Mouse (Mus musculus) limb, embryonic 10.5 days (tissue): ENCODE data around the gene Armcx4. TPM values are rescaled to one million over a fixed set of nuclear protein-coding genes. Genes with fewer than 3 reads are reported as not detected.

ENCODE experiments used
- DNase-seq: peaks from one replicate; pipeline ENCODE4 v3.0.0-alpha.2; 2017; ENCODE audit warnings: low spot score
- H3K27ac ChIP-seq: fragments of 300-500 bp; sonication (generic); 2 replicates; pipeline ENCODE4 v1.5.1; 2016; ENCODE audit warnings: mild to moderate bottlenecking
- H3K27me3 ChIP-seq: fragments of 300-500 bp; sonication (generic); 2 replicates; pipeline ENCODE4 v1.6.1; 2016; ENCODE audit warnings: low read depth, mild to moderate bottlenecking; ENCODE audit not compliant: poor library complexity, severe bottlenecking
- H3K36me3 ChIP-seq: fragments of 300-500 bp; sonication (generic); 2 replicates; pipeline ENCODE4 v1.6.1; 2016; ENCODE audit warnings: mild to moderate bottlenecking, moderate library complexity
- H3K4me1 ChIP-seq: fragments of 300-500 bp; sonication (generic); 2 replicates; pipeline ENCODE4 v1.6.1; 2016
- H3K4me3 ChIP-seq: fragments of 300-500 bp; sonication (generic); 2 replicates; pipeline ENCODE4 v1.5.1; 2016; ENCODE audit warnings: mild to moderate bottlenecking, moderate library complexity
- H3K9me3 ChIP-seq: fragments of 300-500 bp; sonication (generic); replicated peaks from 2 replicates; pipeline ENCODE4 v1.6.1; 2016; ENCODE audit warnings: mild to moderate bottlenecking
- WGBS: fragments of 180-500 bp; shearing (Covaris S2); methylation state at CpG from one replicate; pipeline ENCODE4 v1.1.7; 2016; 5-methylcytosine and 5-hydroxymethylcytosine counted together
- polyA plus RNA-seq: library from polyadenylated mRNA; unstranded; fragments of >200 nt; fragmentation: Nextera tagmentation; extraction: Ambion mirVana; gene quantifications from 2 replicates; pipeline ENCODE4 v1.2.1, GENCODE M21; 2016

Gene Armcx4
- polyA plus RNA-seq: 5.5 and 6.3 TPM in 2 replicates

DNA sequence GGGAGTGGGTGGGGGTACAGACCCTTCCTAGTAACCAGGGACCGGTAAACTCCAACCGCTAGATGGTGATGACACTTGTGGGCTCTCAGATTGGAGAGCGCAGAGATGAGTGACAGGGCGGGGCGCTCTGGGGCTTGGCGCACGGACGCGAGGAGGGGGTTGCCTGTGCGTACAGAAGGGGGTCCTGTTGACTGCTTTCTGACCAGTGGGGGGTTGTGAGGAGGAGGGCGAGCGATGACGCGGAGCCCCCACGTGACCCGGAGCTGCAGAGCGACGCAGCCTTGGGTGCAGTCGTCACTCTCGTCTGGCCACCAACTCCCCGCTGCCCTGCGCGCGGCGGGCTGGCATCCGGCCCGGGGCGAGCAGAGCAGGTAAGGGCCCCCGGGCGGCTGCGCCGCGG lies at the start of gene Armcx4:
Armcx4 (plus strand) TSS at position 253 of the 400 bp plus-strand sequence.
- WGBS: 9% methylated on average over 19 of the region's 33 CpGs
- peak within 1 kb of the TSS; percentile 64 for H3K4me3 ChIP-seq
- peaks cover 69% of the 10 kb centered on the region for H3K27me3 ChIP-seq

DNA sequence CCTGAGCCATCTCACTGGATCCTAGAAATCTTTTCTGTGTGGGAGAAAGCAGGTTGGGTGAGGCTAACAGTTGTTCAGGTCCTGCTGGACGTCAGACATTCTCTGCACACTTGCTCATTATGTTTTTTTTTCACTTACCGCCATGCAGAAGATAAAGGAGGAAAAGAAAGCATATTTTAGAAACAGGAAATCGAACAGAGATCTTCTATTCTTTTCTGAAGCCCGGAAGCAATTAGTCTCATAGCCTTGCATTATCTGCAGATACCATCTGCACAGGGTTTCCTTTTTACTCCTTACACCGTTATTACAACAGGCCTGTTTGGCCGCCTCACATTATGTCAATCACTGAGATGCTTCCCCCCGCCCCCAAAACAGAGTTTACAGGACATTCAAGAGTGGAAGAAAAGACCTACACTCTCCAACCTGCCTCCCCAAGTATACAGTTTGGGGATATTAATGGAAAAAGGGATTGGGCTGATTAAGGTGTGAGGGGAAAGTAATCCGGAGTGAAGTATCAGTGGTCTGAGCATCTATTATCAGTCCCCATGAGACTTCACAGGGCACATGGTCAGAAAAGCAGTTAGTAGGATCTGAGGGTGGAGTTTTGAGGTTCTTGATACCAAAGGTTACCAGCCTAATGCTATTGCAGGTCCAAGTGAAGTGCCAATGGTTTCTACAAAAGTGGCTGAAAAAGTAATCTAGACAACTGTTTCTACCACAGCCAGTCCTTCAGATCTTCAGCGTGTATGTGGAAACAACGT lies 45.1 kb upstream of the Armcx4 start:
- no peaks in the 10 kb centered on the region for H3K4me1 ChIP-seq
- no peak overlapping the region for H3K4me3 ChIP-seq
- H3K27ac ChIP-seq: no peak overlapping the region
- 77% methylated on average over 10 of the region's 10 CpGs for WGBS
- no peak for DNase-seq
- peaks cover 57% of the 10 kb centered on the region; the same call in 1 of the 2 replicates for H3K27me3 ChIP-seq
- no peaks in the 10 kb centered on the region for H3K36me3 ChIP-seq
- no peaks in the 10 kb centered on the region for H3K9me3 ChIP-seq

More for the DNA sequence above, at the start of gene Armcx4:
- Histone ChIP-seq H3K4me1 (peaks cover 11% of the 10 kb centered on the region; the same call in 1 of the 2 replicates), H3K36me3 (peaks cover 35% of the 10 kb centered on the region), H3K9me3 (no peaks in the 10 kb centered on the region), H3K27ac (peak within 1 kb of the TSS; percentile 94)
- DNase-seq: peak; percentile 83

DNA sequence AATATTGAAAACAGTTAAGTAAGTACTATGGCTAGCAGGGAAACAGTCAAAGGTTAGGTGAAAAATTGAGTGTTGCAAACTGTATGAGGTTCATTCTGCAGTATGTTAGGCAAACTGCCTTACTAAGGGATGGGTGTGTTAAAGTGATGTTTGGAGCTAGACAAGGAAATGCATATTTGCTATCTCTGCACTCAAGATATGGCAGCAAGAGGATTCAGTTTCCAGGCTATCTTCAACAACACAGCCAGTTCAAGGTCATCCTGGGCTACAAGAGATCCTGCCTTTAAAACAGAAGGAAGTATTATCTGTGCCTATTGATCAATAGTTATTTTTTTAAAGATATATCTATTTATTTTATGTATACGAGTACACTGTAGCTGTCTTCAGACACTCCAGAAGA lies 40.0 kb upstream of the Armcx4 start:
- H3K27ac ChIP-seq: no peak overlapping the region
- 96% methylated on average over 1 of the region's 1 CpGs for WGBS

DNA sequence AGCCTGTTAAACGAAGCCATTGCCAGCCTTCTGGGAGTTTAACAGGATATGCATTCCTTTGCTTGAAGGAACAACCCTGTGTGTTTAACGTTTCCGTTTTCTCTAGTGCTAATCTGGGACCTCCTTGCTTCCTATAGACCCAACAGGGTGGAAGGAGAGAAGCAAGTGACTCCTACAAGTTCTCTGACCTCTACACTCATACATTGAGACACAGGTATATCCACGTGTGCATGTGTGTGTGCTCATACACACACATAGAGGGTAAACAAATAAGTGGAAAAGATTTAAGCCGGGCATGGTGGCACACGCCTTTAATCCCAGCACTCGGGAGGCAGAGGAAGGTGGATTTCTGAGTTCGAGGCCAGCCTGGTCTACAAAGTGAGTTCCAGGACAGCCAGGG lies 38.9 kb upstream of the Armcx4 start:
- Histone ChIP-seq H3K9me3 (no peaks in the 10 kb centered on the region), H3K27ac (no peak overlapping the region), H3K4me3 (no peak overlapping the region), H3K4me1 (no peaks in the 10 kb centered on the region), H3K27me3 (peaks cover 24% of the 10 kb centered on the region; the same call in 1 of the 2 replicates), H3K36me3 (no peaks in the 10 kb centered on the region)
- DNase-seq: no peak
- 72% methylated on average over 8 of the region's 8 CpGs for WGBS

More for the DNA sequence above, 40.0 kb upstream of the Armcx4 start:
- Histone ChIP-seq H3K36me3 (no peaks in the 10 kb centered on the region), H3K4me1 (no peaks in the 10 kb centered on the region), H3K9me3 (no peaks in the 10 kb centered on the region), H3K27me3 (peaks cover 22% of the 10 kb centered on the region; the same call in 1 of the 2 replicates), H3K4me3 (no peak overlapping the region)
- DNase-seq: no peak

DNA sequence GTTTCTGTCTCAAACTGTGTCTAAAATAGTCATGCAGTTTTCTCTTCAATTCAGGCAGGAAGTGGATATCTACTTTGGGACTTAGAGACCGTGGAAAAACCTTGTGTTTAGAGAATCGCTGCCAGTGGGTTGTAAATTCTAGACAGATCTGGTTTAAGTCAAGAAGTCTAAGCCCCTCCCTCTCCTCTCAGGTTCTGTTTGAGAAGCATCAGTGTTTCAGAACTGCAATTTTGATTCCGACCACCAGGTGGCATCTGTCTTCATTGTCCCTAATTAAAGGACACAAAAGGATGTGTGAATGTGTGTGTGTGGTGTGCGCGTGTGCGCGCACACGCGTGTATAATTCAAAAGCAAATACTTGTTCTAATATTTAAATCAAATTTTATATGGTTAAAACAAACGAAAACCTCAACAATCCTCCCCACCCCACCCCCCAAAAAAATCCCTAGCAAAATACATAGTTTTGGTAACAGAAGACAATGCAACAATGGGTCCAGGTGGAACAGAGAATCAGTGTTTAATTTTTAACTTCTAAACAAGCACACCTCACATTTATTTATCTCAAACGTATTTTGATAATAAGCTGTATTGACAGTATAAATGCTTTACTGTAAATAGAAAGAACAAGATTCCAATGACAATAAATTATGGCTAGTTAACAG lies 38.2 kb upstream of the Armcx4 start:
- H3K4me3 ChIP-seq: no peak overlapping the region

DNA sequence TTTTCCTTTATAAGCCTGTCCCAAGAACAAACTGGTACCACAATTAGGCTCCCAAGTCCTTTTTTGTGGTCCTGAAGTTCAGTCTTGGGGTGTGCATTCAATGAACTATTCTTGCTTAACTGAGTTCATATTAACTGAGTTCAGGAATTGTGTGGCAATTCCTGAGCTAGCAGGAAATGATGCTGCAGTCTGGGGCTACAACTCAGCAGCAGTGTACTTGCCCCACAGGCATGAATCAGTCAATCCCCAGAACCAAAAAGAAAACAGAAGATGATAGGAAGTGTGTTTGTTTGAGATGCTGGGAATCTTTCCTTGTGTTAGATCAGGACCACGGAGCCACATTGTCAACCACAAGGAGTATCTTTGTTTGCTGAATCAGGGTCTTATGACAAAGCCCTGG lies 34.3 kb upstream of the Armcx4 start:
- Histone ChIP-seq H3K27me3 (peaks cover 16% of the 10 kb centered on the region; the same call in 1 of the 2 replicates), H3K4me3 (no peak overlapping the region), H3K27ac (no peak overlapping the region), H3K36me3 (no peaks in the 10 kb centered on the region), H3K9me3 (no peaks in the 10 kb centered on the region), H3K4me1 (no peaks in the 10 kb centered on the region)
- WGBS: 70% methylated on average over 1 of the region's 1 CpGs
- DNase-seq: no peak

More for the DNA sequence above, 38.2 kb upstream of the Armcx4 start:
- no peaks in the 10 kb centered on the region for H3K36me3 ChIP-seq
- no peaks in the 10 kb centered on the region for H3K4me1 ChIP-seq
- WGBS: 16% methylated on average over 11 of the region's 11 CpGs
- no peaks in the 10 kb centered on the region for H3K9me3 ChIP-seq
- no peak overlapping the region for H3K27ac ChIP-seq
- DNase-seq: peak; percentile 70
- peaks cover 20% of the 10 kb centered on the region; the same call in 1 of the 2 replicates for H3K27me3 ChIP-seq

DNA sequence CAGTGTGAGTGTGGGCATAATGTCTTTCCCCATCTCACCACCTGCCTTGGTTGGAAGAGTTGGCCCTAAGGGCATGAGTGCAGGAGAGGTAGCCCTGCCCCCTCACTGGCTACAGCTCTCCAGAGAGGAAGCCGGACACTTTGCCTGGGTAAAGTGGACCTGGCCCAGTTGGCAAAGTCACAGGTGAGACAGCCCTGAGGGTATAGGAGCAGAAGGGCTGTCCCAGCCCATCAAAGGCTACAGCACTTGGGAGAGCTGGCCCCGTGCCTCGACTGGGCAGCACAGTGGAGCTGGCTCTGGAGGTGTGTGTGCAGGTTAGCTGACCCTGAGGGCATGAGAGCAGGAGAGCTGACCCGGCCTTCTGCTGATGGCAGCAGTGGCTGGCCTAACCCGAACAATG lies 24.7 kb upstream of the Armcx4 start:
- Histone ChIP-seq H3K4me3 (no peak overlapping the region), H3K9me3 (no peaks in the 10 kb centered on the region), H3K4me1 (0 out of 2 replicates have a peak, but pooled peaks cover 2% of the 10 kb centered on the region), H3K27me3 (peaks cover 52% of the 10 kb centered on the region), H3K27ac (no peak overlapping the region), H3K36me3 (no peaks in the 10 kb centered on the region)
- 85% methylated on average over 5 of the region's 5 CpGs for WGBS
- DNase-seq: no peak

DNA sequence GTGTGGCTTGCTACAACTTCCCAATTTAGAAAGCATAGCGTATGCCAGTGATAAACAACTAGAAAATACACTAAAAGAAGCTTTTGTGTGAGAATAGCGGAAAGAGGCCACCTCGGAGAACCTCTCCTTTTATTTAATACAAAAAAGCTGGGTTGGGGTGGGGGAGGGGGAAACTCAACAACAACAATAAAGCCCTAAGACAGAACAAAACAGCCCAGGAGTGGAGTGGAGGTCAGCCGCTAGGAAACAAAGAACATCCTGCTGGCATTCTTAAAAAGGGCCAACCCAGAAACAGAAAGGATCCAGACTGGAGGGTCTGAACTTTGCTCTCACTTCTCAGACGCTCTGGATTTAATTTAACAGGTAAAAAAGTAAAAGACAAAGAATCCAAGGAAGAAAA lies 11.3 kb upstream of the Armcx4 start:
- Histone ChIP-seq H3K4me3 (no peak overlapping the region), H3K4me1 (no peaks in the 10 kb centered on the region), H3K36me3 (no peaks in the 10 kb centered on the region), H3K9me3 (no peaks in the 10 kb centered on the region), H3K27ac (peak overlapping the region; percentile 50), H3K27me3 (peaks cover 35% of the 10 kb centered on the region; the same call in 1 of the 2 replicates)
- no peak for DNase-seq
- 49% methylated on average over 5 of the region's 5 CpGs for WGBS

DNA sequence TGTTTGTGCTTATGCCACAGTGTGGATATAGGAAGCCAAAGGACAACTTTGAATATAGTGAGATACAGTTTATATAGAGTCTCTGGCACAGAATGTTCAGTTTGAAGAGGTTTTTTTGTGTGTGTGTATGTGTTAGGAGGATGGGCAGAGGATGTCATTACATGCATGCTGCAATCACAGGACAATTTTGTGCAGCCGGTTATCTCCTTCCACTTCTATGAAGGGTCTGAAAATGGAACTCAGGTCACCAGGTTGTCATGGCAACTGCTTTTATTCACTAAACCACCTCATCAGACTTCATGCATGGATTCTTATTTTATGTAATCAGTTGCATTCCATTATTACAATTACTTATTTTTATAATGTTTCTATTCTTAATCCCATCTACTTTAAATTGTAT lies 10.4 kb upstream of the Armcx4 start:
- WGBS: 85% methylated on average over 1 of the region's 1 CpGs
- Histone ChIP-seq H3K4me1 (no peaks in the 10 kb centered on the region), H3K36me3 (no peaks in the 10 kb centered on the region), H3K27ac (no peak overlapping the region), H3K9me3 (no peaks in the 10 kb centered on the region), H3K4me3 (no peak overlapping the region), H3K27me3 (peaks cover 33% of the 10 kb centered on the region; the same call in 1 of the 2 replicates)
- DNase-seq: no peak

DNA sequence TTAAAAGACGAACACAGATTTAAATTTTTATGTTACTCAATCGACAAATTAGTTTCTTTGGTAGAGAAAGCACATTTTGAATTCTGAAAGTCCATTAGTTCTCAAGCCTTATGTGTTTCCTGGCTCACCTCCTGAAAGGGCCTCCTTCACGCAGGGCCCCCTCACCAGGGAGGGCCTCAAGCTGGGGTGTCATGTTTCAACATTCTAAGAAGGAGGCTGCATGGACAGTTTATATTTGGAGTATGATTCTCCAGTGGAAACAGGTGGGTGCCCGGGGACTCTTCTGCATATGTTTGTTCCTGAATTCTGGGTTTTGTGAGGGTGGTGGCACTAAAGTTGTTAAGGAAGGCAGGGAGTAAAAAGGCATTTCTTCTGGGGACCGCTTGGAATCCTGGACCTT lies 1.4 kb upstream of the Armcx4 start:
- peak; percentile 55 for DNase-seq
- Histone ChIP-seq H3K4me3 (peak overlapping the region; percentile 64), H3K36me3 (peaks cover 22% of the 10 kb centered on the region), H3K27me3 (peaks cover 60% of the 10 kb centered on the region), H3K4me1 (peaks cover 11% of the 10 kb centered on the region; the same call in 1 of the 2 replicates), H3K27ac (peak overlapping the region; percentile 94), H3K9me3 (no peaks in the 10 kb centered on the region)
- WGBS: 41% methylated on average over 5 of the region's 5 CpGs

DNA sequence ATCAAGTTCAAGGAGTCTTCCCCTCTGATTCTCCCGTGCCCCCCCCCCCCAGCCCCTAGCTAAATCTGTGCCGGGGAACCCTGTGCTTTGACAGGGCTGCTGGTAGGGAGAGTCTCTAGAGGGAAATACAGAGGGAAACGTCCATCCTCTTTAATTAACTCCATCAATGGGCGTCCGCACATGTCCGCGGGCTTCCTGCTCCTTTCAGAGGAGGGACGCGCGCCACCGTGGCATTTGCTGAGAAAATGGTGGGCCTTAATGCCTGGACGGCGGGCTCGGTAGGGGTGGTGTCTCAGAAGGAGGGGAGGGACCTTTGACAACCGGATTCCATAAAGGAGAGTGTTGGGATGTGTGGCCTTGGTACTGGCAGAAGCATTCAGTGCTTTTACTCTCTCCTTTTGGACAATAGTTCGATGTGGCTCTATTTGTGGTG lies 436 bp downstream of the Armcx4 start:
- Histone ChIP-seq H3K9me3 (no peaks in the 10 kb centered on the region), H3K27ac (peak overlapping the region; percentile 94), H3K4me3 (peak overlapping the region; percentile 64), H3K27me3 (peaks cover 74% of the 10 kb centered on the region), H3K4me1 (peaks cover 11% of the 10 kb centered on the region; the same call in 1 of the 2 replicates), H3K36me3 (peaks cover 40% of the 10 kb centered on the region)
- WGBS: 15% methylated on average over 16 of the region's 16 CpGs
- DNase-seq: peak; percentile 59

DNA sequence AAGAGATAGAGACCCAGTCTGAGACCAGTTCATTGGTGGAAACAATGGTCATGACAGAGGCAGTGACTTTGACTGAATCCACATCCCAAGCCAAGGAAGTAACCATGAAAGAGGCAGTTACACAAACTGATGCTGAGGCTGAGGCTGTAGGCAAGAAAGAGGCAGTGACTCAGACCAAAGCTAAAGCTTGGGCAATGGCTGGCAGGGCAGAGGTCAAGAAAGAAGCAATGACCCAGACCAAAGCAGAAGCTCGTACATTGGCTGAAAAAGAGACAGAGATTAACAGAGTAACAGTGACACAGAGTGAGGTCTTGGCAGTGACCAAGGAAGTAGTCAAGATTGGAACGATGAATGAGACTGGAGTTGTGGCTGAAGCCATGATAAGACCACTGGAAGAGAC lies 3.4 kb downstream of the Armcx4 start:
- Histone ChIP-seq H3K9me3 (no peaks in the 10 kb centered on the region), H3K27me3 (peaks cover 96% of the 10 kb centered on the region), H3K4me1 (peaks cover 11% of the 10 kb centered on the region; the same call in 1 of the 2 replicates), H3K27ac (no peak overlapping the region), H3K36me3 (peaks cover 69% of the 10 kb centered on the region), H3K4me3 (no peak overlapping the region)
- no peak for DNase-seq
- 92% methylated on average over 2 of the region's 2 CpGs for WGBS
